Mouse (Mus musculus): ENCODE measurements around the gene Kif23.

The Kif23 gene

GRCm38 (mm10) chr9:61902445-61902844 lies 44.1 kb downstream of the Kif23 start:
- no peak for DNase-seq

DNA sequence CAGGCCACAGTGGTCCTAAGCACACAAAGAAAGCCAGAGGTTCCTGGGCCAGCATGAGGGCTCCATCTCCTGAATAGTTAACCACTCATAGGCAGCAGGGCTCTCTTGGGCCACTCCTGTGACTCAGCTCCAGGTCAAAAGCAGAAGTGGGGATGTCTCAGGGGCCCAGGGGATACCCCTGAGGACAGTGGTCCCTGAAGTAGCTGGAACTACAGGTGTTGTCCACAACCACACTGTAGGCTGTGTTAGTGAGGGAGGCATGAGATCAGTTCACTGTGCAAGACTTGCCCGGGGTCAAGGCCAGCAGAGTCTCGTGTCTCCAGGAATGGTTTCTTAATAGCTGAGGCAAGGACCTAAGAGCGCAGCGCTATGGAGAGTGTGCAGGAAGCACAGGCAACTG lies 45.0 kb downstream of the Kif23 start:
- no peak for DNase-seq

GRCm38 (mm10) chr9:61899804-61900203 lies 46.8 kb downstream of the Kif23 start:
- peak; percentile 65 for DNase-seq

GRCm38 (mm10) chr9:61898401-61898800 lies 48.2 kb downstream of the Kif23 start:
- DNase-seq, result peak; percentile 50

- no peak for DNase-seq
These were observed 51.6 kb downstream of the Kif23 start for GRCm38 (mm10) chr9:61895014-61895413.

- peak; percentile 16 for DNase-seq
These were observed 56.7 kb downstream of the Kif23 start for GRCm38 (mm10) chr9:61889855-61890254.

- DNase-seq, result no peak
These were observed 58.8 kb downstream of the Kif23 start for GRCm38 (mm10) chr9:61887661-61888379.

- no peak for DNase-seq
These were observed 60.6 kb downstream of the Kif23 start for GRCm38 (mm10) chr9:61885964-61886363.

DNA sequence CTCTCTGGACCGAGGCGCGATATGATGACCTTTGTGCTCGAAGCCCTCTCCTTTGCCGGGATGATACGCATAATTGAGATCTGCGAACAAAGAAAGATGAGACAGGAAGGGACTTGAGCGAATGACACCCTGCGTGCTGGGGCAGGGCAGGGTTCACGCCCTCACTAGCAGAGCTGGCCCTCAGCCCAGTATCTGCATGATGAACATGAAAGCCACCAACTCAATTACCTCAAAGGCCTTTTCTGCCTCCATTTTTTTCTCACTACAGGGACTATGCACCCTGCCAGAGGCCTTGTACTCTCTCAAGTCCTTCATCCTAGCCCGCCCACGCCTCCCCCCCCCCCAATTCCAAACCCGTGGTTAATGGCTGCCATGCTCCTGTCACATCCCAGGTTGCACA lies 61.6 kb downstream of the Kif23 start:
- DNase-seq, result no peak

- DNase-seq, result no peak
These were observed 62.2 kb downstream of the Kif23 start for GRCm38 (mm10) chr9:61884375-61884774.

DNA sequence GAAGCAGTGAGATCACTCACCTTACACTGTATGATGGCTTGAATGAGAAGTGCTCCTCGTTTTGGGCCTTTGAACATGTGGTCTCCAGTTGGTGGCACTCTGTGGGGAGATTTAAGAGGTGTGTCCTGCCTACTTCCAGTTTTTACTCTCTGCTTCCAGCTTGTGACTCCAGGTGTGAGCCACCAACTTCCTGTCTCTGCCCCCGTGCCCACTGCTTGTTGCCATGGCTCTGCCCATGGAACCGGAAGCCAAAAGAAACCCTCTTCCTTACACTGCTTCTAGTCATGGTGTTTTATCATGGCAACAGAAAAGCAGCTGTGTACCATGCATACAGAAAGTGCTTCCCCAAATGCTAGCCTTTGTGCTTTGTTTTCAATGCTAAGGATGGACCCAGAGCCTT lies 64.4 kb downstream of the Kif23 start:
- DNase-seq, result no peak

DNA sequence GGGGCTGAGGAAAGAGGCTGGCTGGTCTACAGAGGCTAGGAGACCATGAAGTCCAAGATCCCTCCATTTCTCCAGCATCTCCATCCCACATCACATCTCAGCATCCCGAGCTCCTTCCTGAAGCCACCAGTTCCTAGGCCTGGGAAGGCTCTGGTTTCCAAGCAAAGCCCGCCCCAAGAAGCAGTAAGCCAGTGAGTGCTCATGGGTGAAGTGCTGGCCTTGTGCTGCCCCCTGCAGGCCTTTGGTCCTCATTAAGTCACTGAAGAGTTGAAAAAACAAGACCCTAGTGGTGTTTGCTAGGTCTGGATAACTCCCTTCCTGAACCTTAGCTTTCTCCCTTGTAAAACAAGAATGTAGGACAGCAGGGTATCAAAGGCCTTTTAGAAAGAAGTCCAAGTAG lies 67.7 kb downstream of the Kif23 start:
- peak; percentile 19 for DNase-seq

- no peak for DNase-seq
These were observed 69.0 kb downstream of the Kif23 start for GRCm38 (mm10) chr9:61877373-61878112.

DNA sequence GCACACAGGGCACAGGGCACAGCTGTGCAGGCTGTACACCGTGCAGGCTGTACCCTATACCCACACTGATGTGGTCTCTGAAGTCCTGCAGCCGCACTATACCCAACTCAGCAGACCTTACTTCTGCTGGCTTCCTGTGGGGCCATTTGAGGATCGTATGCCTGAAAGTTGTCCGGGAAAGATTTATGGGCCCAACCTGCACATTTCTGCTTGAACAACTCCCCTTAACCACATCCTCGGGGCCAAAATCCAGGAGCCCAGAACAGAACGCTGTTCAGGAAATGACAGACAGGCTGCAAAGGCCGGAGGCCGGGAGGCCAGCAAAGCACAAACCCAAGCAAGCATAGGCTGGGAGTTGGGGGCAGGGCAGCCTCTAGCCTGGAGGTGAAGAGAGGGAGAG lies 73.2 kb downstream of the Kif23 start:
- DNase-seq, result no peak

DNA sequence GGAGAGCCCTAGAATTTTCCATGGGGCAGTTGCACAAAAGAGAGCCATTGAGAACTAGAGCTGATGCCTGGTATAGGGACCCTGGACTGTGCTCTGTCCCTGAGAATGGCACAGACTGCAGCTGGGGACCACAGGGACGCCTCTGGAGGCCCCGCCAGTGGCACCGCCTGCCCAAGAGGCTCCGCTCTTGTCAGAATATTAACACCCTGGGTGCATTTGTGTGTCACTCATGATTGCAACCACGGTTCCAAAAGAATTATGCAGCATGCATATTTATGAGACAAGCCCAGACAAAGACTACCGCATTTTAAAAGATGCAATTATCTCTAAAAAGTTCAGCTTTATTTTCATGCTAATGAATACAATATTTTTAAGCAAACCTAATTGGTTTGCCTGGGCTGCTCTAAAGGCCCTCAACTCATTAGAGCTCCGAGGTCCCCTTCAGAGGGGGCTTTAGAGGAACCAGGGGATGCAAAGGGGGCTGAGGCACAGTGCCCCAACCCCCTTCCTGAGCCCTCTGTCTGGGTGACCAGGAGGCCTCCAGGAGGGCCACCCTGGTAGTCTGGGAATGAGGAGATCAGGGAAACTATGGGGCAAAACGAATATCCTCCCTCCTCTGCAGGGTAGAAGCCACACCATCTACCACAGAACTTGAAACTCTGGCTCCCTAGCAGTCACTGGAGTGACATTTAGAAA lies 74.2 kb downstream of the Kif23 start:
- no peak for DNase-seq

GRCm38 (mm10) chr9:61871839-61872238 lies 74.7 kb downstream of the Kif23 start:
- DNase-seq, result no peak

GRCm38 (mm10) chr9:61867659-61868058 lies 78.9 kb downstream of the Kif23 start:
- no peak for DNase-seq
